Comparison of ENCODE assay signal across 8 mouse cellular contexts in genomic region chr3:78919407-78919806, GRCm38 (mm10).
DNase-seq lines count a peak whose midpoint lies in the region; ATAC-seq and TF ChIP-seq lines count a peak whose summit lies in the region.

No protein-coding gene starts in this region.

- TF ChIP-seq CTCF in C2C12 (IDR thresholded peaks at IDR 0.05; ENCODE audit: control insufficient read depth, insufficient read depth, insufficient read length): peak; percentile 56
- TF ChIP-seq CTCF in bone marrow macrophage, adult 2 months (IDR thresholded peaks at IDR 0.05; ENCODE audit: low read depth, low read length): peak; percentile 65
- TF ChIP-seq CTCF in embryonic fibroblast, embryonic 13.5 days (IDR thresholded peaks at IDR 0.05; ENCODE audit: borderline replicate concordance, insufficient read depth, low read length): peak; percentile 75; the same call in 1 of the 2 replicates
- TF ChIP-seq CTCF in kidney, postnatal 0 days (IDR thresholded peaks at IDR 0.05; ENCODE audit: low read depth): peak; percentile 97

- peak; percentile 95 for DNase-seq in kidney, postnatal 0 days (ENCODE audit: low spot score)
- DNase-seq in liver, embryonic 11.5 days (ENCODE audit: low spot score): peak; percentile 59
- peak; percentile 87 for DNase-seq in naive thymus-derived CD4-positive, alpha-beta T cell, adult 2 months (ENCODE audit: low read depth)

- 17% methylated on average over 12 of the region's 12 CpGs for WGBS in heart, embryonic 13.5 days
- WGBS in kidney, postnatal 0 days: 13% methylated on average over 12 of the region's 12 CpGs
- 21% methylated on average over 12 of the region's 12 CpGs for WGBS in liver, embryonic 11.5 days
- WGBS in stomach, embryonic 14.5 days: 21% methylated on average over 12 of the region's 12 CpGs

- H3K36me3 ChIP-seq in C2C12 (ENCODE audit: control insufficient read depth, insufficient read depth): no peaks in the 10 kb centered on the region
- no peaks in the 10 kb centered on the region for H3K36me3 ChIP-seq in heart, embryonic 13.5 days
- no peaks in the 10 kb centered on the region for H3K36me3 ChIP-seq in kidney, postnatal 0 days (ENCODE audit: insufficient read depth, low read length)
- H3K36me3 ChIP-seq in liver, embryonic 11.5 days (ENCODE audit: control insufficient read depth, insufficient read depth, low read length): no peaks in the 10 kb centered on the region
- no peaks in the 10 kb centered on the region for H3K36me3 ChIP-seq in stomach, embryonic 14.5 days (ENCODE audit: control insufficient read depth, insufficient read depth, low read length)

- no peaks in the 10 kb centered on the region for H3K79me3 ChIP-seq in C2C12 (ENCODE audit: low read depth)

- H3K4me1 ChIP-seq in bone marrow macrophage, adult 2 months (ENCODE audit: control insufficient read depth, insufficient read depth, low read length): no peaks in the 10 kb centered on the region
- no peaks in the 10 kb centered on the region for H3K4me1 ChIP-seq in embryonic fibroblast, embryonic 13.5 days (ENCODE audit: control insufficient read depth, insufficient read depth, low read length)
- 0 out of 2 replicates have a peak, but pooled peaks cover 3% of the 10 kb centered on the region for H3K4me1 ChIP-seq in heart, embryonic 13.5 days
- no peaks in the 10 kb centered on the region for H3K4me1 ChIP-seq in kidney, postnatal 0 days (replicated peaks; ENCODE audit: insufficient read depth, low read length)
- no peaks in the 10 kb centered on the region for H3K4me1 ChIP-seq in liver, embryonic 11.5 days (replicated peaks; ENCODE audit: control insufficient read depth, insufficient read depth, low read length)
- no peaks in the 10 kb centered on the region for H3K4me1 ChIP-seq in stomach, embryonic 14.5 days (ENCODE audit: control insufficient read depth, insufficient read depth, low read length)

- H3K27me3 ChIP-seq in C2C12 (ENCODE audit: control insufficient read depth, insufficient read depth, insufficient read length): no peaks in the 10 kb centered on the region
- H3K27me3 ChIP-seq in heart, embryonic 13.5 days (replicated peaks): no peaks in the 10 kb centered on the region
- H3K27me3 ChIP-seq in kidney, postnatal 0 days (ENCODE audit: insufficient read depth, low read length): no peaks in the 10 kb centered on the region
- no peaks in the 10 kb centered on the region for H3K27me3 ChIP-seq in liver, embryonic 11.5 days (replicated peaks; ENCODE audit: control insufficient read depth, insufficient read depth, low read length)
- H3K27me3 ChIP-seq in stomach, embryonic 14.5 days (ENCODE audit: control insufficient read depth, insufficient read depth, low read length): no peaks in the 10 kb centered on the region

- H3K4me2 ChIP-seq in heart, embryonic 13.5 days: peak overlapping the region; percentile 71
- H3K4me2 ChIP-seq in kidney, postnatal 0 days (ENCODE audit: low read length): peak overlapping the region; percentile 50
- H3K4me2 ChIP-seq in liver, embryonic 11.5 days: peak overlapping the region; percentile 26
- peak overlapping the region; percentile 42 for H3K4me2 ChIP-seq in stomach, embryonic 14.5 days (replicated peaks; ENCODE audit: low read depth, low read length)

- no peak overlapping the region for H3K4me3 ChIP-seq in C2C12 (ENCODE audit: insufficient read depth, poor library complexity, severe bottlenecking)
- no peak overlapping the region for H3K4me3 ChIP-seq in bone marrow macrophage, adult 2 months (ENCODE audit: insufficient read depth, low read length)
- H3K4me3 ChIP-seq in embryonic fibroblast, embryonic 13.5 days (ENCODE audit: insufficient read depth, low read length): no peak overlapping the region
- H3K4me3 ChIP-seq in heart, embryonic 13.5 days: peak overlapping the region; percentile 42
- H3K4me3 ChIP-seq in kidney, postnatal 0 days (replicated peaks; ENCODE audit: low read depth, low read length): no peak overlapping the region; the same call in 1 of the 2 replicates
- no peak overlapping the region for H3K4me3 ChIP-seq in liver, embryonic 11.5 days (ENCODE audit: low read depth, low read length)
- no peak overlapping the region for H3K4me3 ChIP-seq in stomach, embryonic 14.5 days (ENCODE audit: low read depth, low read length)

- H3K9me3 ChIP-seq in heart, embryonic 13.5 days: no peaks in the 10 kb centered on the region
- H3K9me3 ChIP-seq in kidney, postnatal 0 days (replicated peaks; ENCODE audit: low read length): no peaks in the 10 kb centered on the region
- no peaks in the 10 kb centered on the region for H3K9me3 ChIP-seq in liver, embryonic 11.5 days (ENCODE audit: control insufficient read depth, low read length)
- no peaks in the 10 kb centered on the region for H3K9me3 ChIP-seq in stomach, embryonic 14.5 days (ENCODE audit: control insufficient read depth, low read depth, low read length)

- H3K79me2 ChIP-seq in C2C12 (ENCODE audit: control insufficient read depth, insufficient read depth): no peaks in the 10 kb centered on the region

- ATAC-seq in heart, embryonic 13.5 days (ENCODE audit: extremely low read depth, insufficient number of reproducible peaks, low FRiP score, low TSS enrichment): no peak
- ATAC-seq in kidney, postnatal 0 days (replicated peaks; ENCODE audit: low FRiP score, low read depth): peak; percentile 65
- peak; percentile 49; the same call in 1 of the 2 replicates for ATAC-seq in liver, embryonic 11.5 days (replicated peaks; ENCODE audit: low FRiP score)
- no peak for ATAC-seq in stomach, embryonic 14.5 days (ENCODE audit: insufficient number of reproducible peaks, insufficient read depth, low FRiP score, low read depth)

- H3K9ac ChIP-seq in heart, embryonic 13.5 days: peak overlapping the region; percentile 72
- H3K9ac ChIP-seq in kidney, postnatal 0 days (ENCODE audit: low read depth, low read length): no peak overlapping the region
- H3K9ac ChIP-seq in liver, embryonic 11.5 days (ENCODE audit: low read depth, low read length): no peak overlapping the region
- no peak overlapping the region for H3K9ac ChIP-seq in stomach, embryonic 14.5 days (replicated peaks; ENCODE audit: low read depth, low read length)

- no peak overlapping the region for H3ac ChIP-seq in C2C12 (ENCODE audit: control insufficient read depth, insufficient read length, low read depth)

- H3K27ac ChIP-seq in bone marrow macrophage, adult 2 months (ENCODE audit: insufficient read depth, low read depth, low read length): no peak overlapping the region
- no peak overlapping the region for H3K27ac ChIP-seq in embryonic fibroblast, embryonic 13.5 days (ENCODE audit: insufficient read depth, low read length)
- no peak overlapping the region for H3K27ac ChIP-seq in heart, embryonic 13.5 days (replicated peaks)
- H3K27ac ChIP-seq in kidney, postnatal 0 days: no peak overlapping the region
- no peak overlapping the region for H3K27ac ChIP-seq in liver, embryonic 11.5 days (ENCODE audit: low read depth, low read length)
- no peak overlapping the region for H3K27ac ChIP-seq in stomach, embryonic 14.5 days (ENCODE audit: low read length)

- TF ChIP-seq POLR2A in bone marrow macrophage, adult 2 months (IDR thresholded peaks at IDR 0.05; ENCODE audit: borderline replicate concordance, low read depth, low read length): no peak
- TF ChIP-seq POLR2A in embryonic fibroblast, embryonic 13.5 days (IDR thresholded peaks at IDR 0.05; ENCODE audit: low read depth, low read length): no peak

TF ChIP-seq in C2C12, 6 proteins besides CTCF, POLR2A, EP300 and RAD21:
- TF ChIP-seq MYOD1 (IDR thresholded peaks at IDR 0.05; ENCODE audit: control insufficient read depth, insufficient read length, low read depth) (no peak), MYOG (IDR thresholded peaks at IDR 0.05; ENCODE audit: control insufficient read depth, extremely low read depth, insufficient read length) (no peak), CEBPB (IDR thresholded peaks at IDR 0.05; ENCODE audit: low read depth) (no peak), USF1 (IDR thresholded peaks at IDR 0.05; ENCODE audit: low read depth) (no peak), FOSL1 (IDR thresholded peaks at IDR 0.05; ENCODE audit: insufficient read depth, low read length, poor library complexity, severe bottlenecking) (no peak), MAX (IDR thresholded peaks at IDR 0.05) (no peak)

Comparison
In these comparisons a context has a peak if more than half of its experiments do, and no peak if none do; other contexts are left out.
1. ATAC-seq: peak in kidney, postnatal 0 days (single experiment) and liver, embryonic 11.5 days (single experiment); none in heart, embryonic 13.5 days (single experiment) and stomach, embryonic 14.5 days (single experiment).
2. Peak in every context shown above with its lines, with median percentiles within 50 percentile points of each other: CTCF ChIP-seq, H3K4me2 ChIP-seq and DNase-seq.